Mouse (Mus musculus): ENCODE results near the gene Gm17654. TPM values are rescaled to one million over a fixed set of nuclear protein-coding genes. Genes with fewer than 3 reads are reported as not detected.
"Not testable (repeated sequence)": the region's sequence is repeated elsewhere in the genome, so short reads cannot be mapped to it uniquely, and the experiment has no call there.

Gene Gm17654
- not detected for total RNA-seq (2021)
- long read RNA-seq, experiment 1 = 0 reads
- long read RNA-seq, experiment 2 = 0 reads

- not testable (repeated sequence) for DNase-seq
Observed at GRCm38 (mm10) chr14:43579046-43579445, at the start of gene Gm17654. Gene Gm17654, minus strand, starts transcription at chr14:43579146.

- DNase-seq = not testable (repeated sequence)
Observed at GRCm38 (mm10) chr14:43607913-43608312, 29.0 kb upstream of the Gm17654 start, which contains the start of gene Gm10375. Gene Gm10375, minus strand, starts transcription at chr14:43608013.

- not testable (repeated sequence) for DNase-seq
Observed at GRCm38 (mm10) chr14:43577969-43578368, 977 bp downstream of the Gm17654 start.

GRCm38 (mm10) chr14:43552271-43552670, 26.7 kb downstream of the Gm17654 start:
- DNase-seq = peak; percentile 4

GRCm38 (mm10) chr14:43546281-43546680, 32.7 kb downstream of the Gm17654 start:
- DNase-seq = not testable (repeated sequence)

- not testable (repeated sequence) for DNase-seq
Observed at GRCm38 (mm10) chr14:43543276-43543675, 35.7 kb downstream of the Gm17654 start, which contains the start of gene Gm5799. Gene Gm5799, plus strand, starts transcription at chr14:43543576.

GRCm38 (mm10) chr14:43538144-43538543, 40.8 kb downstream of the Gm17654 start:
- DNase-seq = peak; percentile 8

GRCm38 (mm10) chr14:43532387-43532786, 46.6 kb downstream of the Gm17654 start:
- DNase-seq = peak; percentile 26

- DNase-seq = not testable (repeated sequence)
Observed at GRCm38 (mm10) chr14:43532011-43532383, 46.9 kb downstream of the Gm17654 start.

- peak; percentile 3 for DNase-seq
Observed at GRCm38 (mm10) chr14:43531052-43532010, 47.6 kb downstream of the Gm17654 start.

Other genes with a start within 250 kb of the Gm17654 start
- gene 1700001F09Rik, start 231.3 kb downstream of the Gm17654 start, total RNA-seq (2021) = not detected
- not detected for gene Gm8138, start 162.8 kb downstream of the Gm17654 start, total RNA-seq (2021)
- under 1 TPM in 1 of 2 experiments, not detected in 1; 0.27 TPM for gene Gm5799, start 35.6 kb downstream of the Gm17654 start, total RNA-seq (2021)
- not detected for gene Gm10375, start 28.9 kb upstream of the Gm17654 start, total RNA-seq (2021)
- not detected for gene Gm8165, start 98.1 kb upstream of the Gm17654 start, total RNA-seq (2021)
- 1 to 10 TPM; 1.0 to 1.7 TPM for gene Gm7324, start 118.7 kb upstream of the Gm17654 start, total RNA-seq (2021)
- not detected for gene Gm16506, start 148.3 kb upstream of the Gm17654 start, total RNA-seq (2021)
- gene Gm6526, start 168.7 kb upstream of the Gm17654 start, total RNA-seq (2021) = not detected
- not detected for gene Gm8180, start 205.6 kb upstream of the Gm17654 start, total RNA-seq (2021)

Measured in adrenal gland, postnatal 10 days (tissue).